Mouse (Mus musculus) midbrain, embryonic 13.5 days (tissue): ENCODE results near the gene Mef2c. TPM values are rescaled to one million over a fixed set of nuclear protein-coding genes. Genes with fewer than 3 reads are reported as not detected.
A peak's percentile ranks its signal among the peaks of the same experiment; 100 is the strongest.

Source experiments
- ATAC-seq: fragments of 200-750 bp; cut with Nextera tagmentation; 2 replicates; pipeline ENCODE4 v1.8.0; 2017; ENCODE audit warnings: mild to moderate bottlenecking, moderate TSS enrichment, moderate library complexity
- H3K27ac ChIP-seq: fragments of 300-500 bp; sonication (generic); 2 replicates; pipeline ENCODE4 v1.5.1; 2015; ENCODE audit warnings: inconsistent platforms, mild to moderate bottlenecking, moderate library complexity
- H3K27me3 ChIP-seq: fragments of 300-500 bp; sonication (generic); 2 replicates; pipeline ENCODE4 v1.6.1; 2015; ENCODE audit warnings: mild to moderate bottlenecking, inconsistent platforms
- H3K36me3 ChIP-seq: fragments of 300-500 bp; sonication (generic); 2 replicates; pipeline ENCODE4 v1.6.1; 2015; ENCODE audit warnings: mild to moderate bottlenecking, inconsistent platforms
- H3K4me1 ChIP-seq: fragments of 300-500 bp; sonication (generic); replicated peaks from 2 replicates; pipeline ENCODE4 v1.6.1; 2015; ENCODE audit warnings: inconsistent platforms
- H3K4me2 ChIP-seq: fragments of 300-500 bp; sonication (generic); replicated peaks from 2 replicates; pipeline ENCODE4 v1.6.1; 2015; ENCODE audit warnings: moderate library complexity, mild to moderate bottlenecking, inconsistent platforms
- H3K4me3 ChIP-seq: fragments of 300-500 bp; sonication (generic); replicated peaks from 2 replicates; pipeline ENCODE4 v1.5.1; 2015; ENCODE audit warnings: mild to moderate bottlenecking, inconsistent platforms
- H3K9ac ChIP-seq: fragments of 300-500 bp; sonication (generic); replicated peaks from 2 replicates; pipeline ENCODE4 v1.6.1; 2015; ENCODE audit warnings: mild to moderate bottlenecking, inconsistent platforms
- H3K9me3 ChIP-seq: fragments of 300-500 bp; sonication (generic); 2 replicates; pipeline ENCODE4 v1.6.1; 2016; ENCODE audit warnings: mild to moderate bottlenecking, inconsistent platforms
- WGBS: fragments of 180-500 bp; shearing (Covaris S2); methylation state at CpG from one replicate; pipeline ENCODE4 v1.1.7; 2015; 5-methylcytosine and 5-hydroxymethylcytosine counted together
- polyA plus RNA-seq: library from polyadenylated mRNA; unstranded; fragments of >200 nt; fragmentation: Nextera tagmentation; extraction: Ambion mirVana; gene quantifications from 2 replicates; pipeline ENCODE4 v1.2.1, GENCODE M21; 2015

The Mef2c gene
- polyA plus RNA-seq, 1 experiment from 2014 or later = 15.2 TPM

GRCm38 (mm10) chr13:83580856-83581255 is 77.0 kb downstream of the Mef2c start:
- no peaks in the 10 kb centered on the region for H3K9me3 ChIP-seq
- H3K4me2 ChIP-seq = no peak overlapping the region
- H3K4me1 ChIP-seq = 0 out of 2 replicates have a peak, but pooled peaks cover 2% of the 10 kb centered on the region
- ATAC-seq = no peak
- H3K9ac ChIP-seq = no peak overlapping the region
- H3K27ac ChIP-seq = no peak overlapping the region
- 87% methylated on average over 5 of the region's 5 CpGs for WGBS
- no peak overlapping the region for H3K4me3 ChIP-seq
- H3K36me3 ChIP-seq = no peaks in the 10 kb centered on the region
- peaks cover 6% of the 10 kb centered on the region; the same call in 1 of the 2 replicates for H3K27me3 ChIP-seq

- Histone ChIP-seq H3K9ac (no peak overlapping the region), H3K27me3 (0 out of 2 replicates have a peak, but pooled peaks cover 2% of the 10 kb centered on the region), H3K4me3 (no peak overlapping the region), H3K4me2 (no peak overlapping the region), H3K4me1 (no peaks in the 10 kb centered on the region), H3K9me3 (no peaks in the 10 kb centered on the region), H3K36me3 (no peaks in the 10 kb centered on the region), H3K27ac (no peak overlapping the region)
- no peak for ATAC-seq
- 88% methylated on average over 1 of the region's 1 CpGs for whole genome bisulfite sequencing
Measured at GRCm38 (mm10) chr13:83582564-83582963, 78.7 kb downstream of the Mef2c start.

- Histone ChIP-seq H3K9me3 (no peaks in the 10 kb centered on the region), H3K27me3 (0 out of 2 replicates have a peak, but pooled peaks cover 2% of the 10 kb centered on the region), H3K36me3 (no peaks in the 10 kb centered on the region), H3K4me2 (no peak overlapping the region), H3K27ac (no peak overlapping the region), H3K9ac (no peak overlapping the region), H3K4me3 (no peak overlapping the region), H3K4me1 (no peaks in the 10 kb centered on the region)
- ATAC-seq = no peak
- WGBS = 63% methylated on average over 4 of the region's 4 CpGs
Measured at GRCm38 (mm10) chr13:83583881-83584280, 80.0 kb downstream of the Mef2c start.

- no peak for ATAC-seq
- H3K27me3 ChIP-seq = no peaks in the 10 kb centered on the region
- H3K27ac ChIP-seq = no peak overlapping the region
- no peaks in the 10 kb centered on the region for H3K4me1 ChIP-seq
- no peak overlapping the region for H3K4me2 ChIP-seq
- H3K36me3 ChIP-seq = no peaks in the 10 kb centered on the region
- no peak overlapping the region for H3K9ac ChIP-seq
- no peak overlapping the region for H3K4me3 ChIP-seq
- WGBS = 85% methylated on average over 5 of the region's 5 CpGs
- H3K9me3 ChIP-seq = no peaks in the 10 kb centered on the region
Measured at GRCm38 (mm10) chr13:83585359-83585758, 81.5 kb downstream of the Mef2c start.

- ATAC-seq = no peak
- Histone ChIP-seq H3K4me1 (no peaks in the 10 kb centered on the region), H3K36me3 (no peaks in the 10 kb centered on the region), H3K9ac (no peak overlapping the region), H3K4me3 (no peak overlapping the region), H3K27ac (no peak overlapping the region), H3K27me3 (no peaks in the 10 kb centered on the region), H3K9me3 (no peaks in the 10 kb centered on the region), H3K4me2 (no peak overlapping the region)
- WGBS = 85% methylated on average over 2 of the region's 2 CpGs
Measured at GRCm38 (mm10) chr13:83588186-83588585, 84.4 kb downstream of the Mef2c start.

- no peak for ATAC-seq
- Histone ChIP-seq H3K4me1 (0 out of 2 replicates have a peak, but pooled peaks cover 2% of the 10 kb centered on the region), H3K27me3 (no peaks in the 10 kb centered on the region), H3K9me3 (no peaks in the 10 kb centered on the region), H3K4me2 (no peak overlapping the region), H3K4me3 (no peak overlapping the region), H3K36me3 (no peaks in the 10 kb centered on the region), H3K27ac (no peak overlapping the region), H3K9ac (no peak overlapping the region)
- 87% methylated on average over 5 of the region's 5 CpGs for WGBS
Measured at GRCm38 (mm10) chr13:83590886-83591285, 87.1 kb downstream of the Mef2c start.

- no peak overlapping the region for H3K27ac ChIP-seq
- 37% methylated on average over 1 of the region's 1 CpGs for WGBS
- 0 out of 2 replicates have a peak, but pooled peaks cover 2% of the 10 kb centered on the region for H3K4me1 ChIP-seq
- no peak overlapping the region for H3K9ac ChIP-seq
- H3K27me3 ChIP-seq = no peaks in the 10 kb centered on the region
- ATAC-seq = no peak
- H3K4me2 ChIP-seq = no peak overlapping the region
- H3K9me3 ChIP-seq = no peaks in the 10 kb centered on the region
- H3K36me3 ChIP-seq = no peaks in the 10 kb centered on the region
- H3K4me3 ChIP-seq = no peak overlapping the region
Measured at GRCm38 (mm10) chr13:83595429-83595828, 91.6 kb downstream of the Mef2c start.

- no peak overlapping the region for H3K27ac ChIP-seq
- no peak overlapping the region for H3K4me2 ChIP-seq
- H3K4me1 ChIP-seq = 0 out of 2 replicates have a peak, but pooled peaks cover 2% of the 10 kb centered on the region
- 91% methylated on average over 6 of the region's 6 CpGs for WGBS
- no peaks in the 10 kb centered on the region for H3K36me3 ChIP-seq
- no peak overlapping the region for H3K9ac ChIP-seq
- H3K9me3 ChIP-seq = no peaks in the 10 kb centered on the region
- no peak overlapping the region for H3K4me3 ChIP-seq
- ATAC-seq = no peak
- no peaks in the 10 kb centered on the region for H3K27me3 ChIP-seq
Measured at GRCm38 (mm10) chr13:83596989-83597738, 93.3 kb downstream of the Mef2c start.

GRCm38 (mm10) chr13:83597739-83598210 is 93.9 kb downstream of the Mef2c start:
- no peaks in the 10 kb centered on the region for H3K36me3 ChIP-seq
- H3K9ac ChIP-seq = no peak overlapping the region
- 0 out of 2 replicates have a peak, but pooled peaks cover 2% of the 10 kb centered on the region for H3K4me1 ChIP-seq
- H3K4me3 ChIP-seq = no peak overlapping the region
- H3K27me3 ChIP-seq = no peaks in the 10 kb centered on the region
- WGBS = 97% methylated on average over 3 of the region's 3 CpGs
- no peaks in the 10 kb centered on the region for H3K9me3 ChIP-seq
- no peak for ATAC-seq
- no peak overlapping the region for H3K27ac ChIP-seq
- H3K4me2 ChIP-seq = no peak overlapping the region

GRCm38 (mm10) chr13:83600301-83600700 is 96.5 kb downstream of the Mef2c start:
- H3K36me3 ChIP-seq = no peaks in the 10 kb centered on the region
- no peaks in the 10 kb centered on the region for H3K27me3 ChIP-seq
- no peak for ATAC-seq
- peaks cover 10% of the 10 kb centered on the region for H3K4me1 ChIP-seq
- H3K9me3 ChIP-seq = no peaks in the 10 kb centered on the region
- no peak overlapping the region for H3K27ac ChIP-seq
- no peak overlapping the region for H3K4me2 ChIP-seq
- H3K9ac ChIP-seq = no peak overlapping the region
- H3K4me3 ChIP-seq = no peak overlapping the region

- Histone ChIP-seq H3K27me3 (no peaks in the 10 kb centered on the region), H3K4me3 (no peak overlapping the region), H3K27ac (no peak overlapping the region), H3K4me1 (peaks cover 9% of the 10 kb centered on the region), H3K9ac (no peak overlapping the region), H3K4me2 (no peak overlapping the region), H3K36me3 (no peaks in the 10 kb centered on the region), H3K9me3 (no peaks in the 10 kb centered on the region)
- no peak for ATAC-seq
- WGBS = 96% methylated on average over 4 of the region's 4 CpGs
Measured at GRCm38 (mm10) chr13:83601741-83602140, 97.9 kb downstream of the Mef2c start.

GRCm38 (mm10) chr13:83603373-83604265 is 99.8 kb downstream of the Mef2c start:
- no peak overlapping the region for H3K27ac ChIP-seq
- peaks cover 16% of the 10 kb centered on the region for H3K4me1 ChIP-seq
- no peak overlapping the region for H3K9ac ChIP-seq
- no peaks in the 10 kb centered on the region for H3K9me3 ChIP-seq
- 41% methylated on average over 7 of the region's 7 CpGs for WGBS
- 0 out of 2 replicates have a peak, but pooled peaks have one; percentile 51 for ATAC-seq
- H3K4me2 ChIP-seq = no peak overlapping the region
- no peak overlapping the region for H3K4me3 ChIP-seq
- no peaks in the 10 kb centered on the region for H3K27me3 ChIP-seq
- no peaks in the 10 kb centered on the region for H3K36me3 ChIP-seq
